Mouse (Mus musculus): Measurements from ENCODE around the gene Hapln4.

Gene Hapln4

GRCm38 (mm10) chr8:70139026-70139857 is 56.0 kb downstream of the Hapln4 start, which contains the start of the genes Rfxank, Borcs8 and Mef2b:
Gene Rfxank (minus strand): TSS chr8:70139154.
Gene Borcs8 (plus strand): TSS chr8:70139499.
Gene Mef2b (plus strand): TSS chr8:70139711.
- CTCF ChIA-PET: no interaction called here

DNA sequence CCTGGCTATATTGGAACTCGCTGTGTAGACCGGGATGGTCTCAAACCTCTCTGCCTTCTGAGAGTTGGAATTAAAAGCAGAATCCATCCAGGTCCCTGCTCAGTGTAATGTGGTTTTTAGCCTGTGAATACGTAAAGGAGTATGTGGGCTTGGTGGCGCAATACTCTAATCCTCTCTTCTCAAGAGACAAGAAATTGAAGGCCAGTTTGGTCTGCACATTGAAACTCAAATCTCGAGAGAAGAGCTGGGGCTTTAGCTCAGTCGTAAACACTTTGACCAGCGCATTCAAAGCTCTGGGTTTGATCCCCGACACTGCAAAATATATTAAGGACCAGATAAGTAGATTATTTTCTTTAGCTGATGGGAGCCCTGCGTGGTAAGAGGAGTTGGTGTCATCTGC is 56.7 kb downstream of the Hapln4 start:
- CTCF ChIA-PET: interaction anchor here (0.5 to 0.7 kb wide), 2 partner anchors 33 to 1354 kb away, joined by 5 to 14 read pairs; no protein-coding TSS in a partner anchor
